Mouse (Mus musculus): ENCODE results near the gene Ltbp3. TPM values are rescaled to one million over a fixed set of nuclear protein-coding genes. Genes with fewer than 3 reads are reported as not detected.

Ltbp3 gene
- polyA plus RNA-seq, 1 experiment = not detected

- TF ChIP-seq POLR2A (IDR thresholded peaks at IDR 0.05; ENCODE audit: insufficient read depth, low read depth, low read length) (no peak), CTCF (IDR thresholded peaks at IDR 0.05; ENCODE audit: insufficient read depth, low read depth, low read length) (no peak)
- H3K4me1 ChIP-seq (ENCODE audit: control insufficient read depth, insufficient read depth, low read length) = peaks cover 12% of the 10 kb centered on the region
- peak overlapping the region; percentile 70 for H3K4me3 ChIP-seq (ENCODE audit: insufficient read depth, low read depth, low read length)
- H3K27ac ChIP-seq (ENCODE audit: insufficient read depth, low read depth, low read length) = peak overlapping the region; percentile 15
- WGBS = under 1% methylated on average over 7 of the region's 7 CpGs
These were observed 58.2 kb downstream of the Ltbp3 start for GRCm38 (mm10) chr19:5798700-5799479.

- WGBS = 0% methylated on average over 10 of the region's 10 CpGs
- H3K4me3 ChIP-seq (ENCODE audit: insufficient read depth, low read depth, low read length) = peak overlapping the region; percentile 90
- no peak for TF ChIP-seq CTCF (IDR thresholded peaks at IDR 0.05; ENCODE audit: insufficient read depth, low read depth, low read length)
These were observed 59.1 kb downstream of the Ltbp3 start for GRCm38 (mm10) chr19:5799566-5800349.

GRCm38 (mm10) chr19:5800350-5800631 lies 59.6 kb downstream of the Ltbp3 start:
- WGBS = 0% methylated on average over 2 of the region's 2 CpGs

More at GRCm38 (mm10) chr19:5799566-5800349, 59.1 kb downstream of the Ltbp3 start:
- Histone ChIP-seq H3K27ac (ENCODE audit: insufficient read depth, low read depth, low read length) (peak overlapping the region; percentile 94), H3K4me1 (ENCODE audit: control insufficient read depth, insufficient read depth, low read length) (peaks cover 15% of the 10 kb centered on the region)

GRCm38 (mm10) chr19:5800632-5801431 lies 60.1 kb downstream of the Ltbp3 start:
- WGBS = under 1% methylated on average over 19 of the region's 19 CpGs
- Histone ChIP-seq H3K4me3 (ENCODE audit: insufficient read depth, low read depth, low read length) (peak overlapping the region; percentile 90), H3K4me1 (ENCODE audit: control insufficient read depth, insufficient read depth, low read length) (peaks cover 20% of the 10 kb centered on the region), H3K27ac (ENCODE audit: insufficient read depth, low read depth, low read length) (peak overlapping the region; percentile 94)
- TF ChIP-seq CTCF (IDR thresholded peaks at IDR 0.05; ENCODE audit: insufficient read depth, low read depth, low read length) (no peak), POLR2A (IDR thresholded peaks at IDR 0.05; ENCODE audit: insufficient read depth, low read depth, low read length) (0 out of 2 replicates have a peak, but pooled peaks have one; percentile 37)

More at GRCm38 (mm10) chr19:5800350-5800631, 59.6 kb downstream of the Ltbp3 start:
- Histone ChIP-seq H3K27ac (ENCODE audit: insufficient read depth, low read depth, low read length) (peak overlapping the region; percentile 94), H3K4me3 (ENCODE audit: insufficient read depth, low read depth, low read length) (peak overlapping the region; percentile 90), H3K4me1 (ENCODE audit: control insufficient read depth, insufficient read depth, low read length) (peaks cover 15% of the 10 kb centered on the region)
- TF ChIP-seq CTCF (IDR thresholded peaks at IDR 0.05; ENCODE audit: insufficient read depth, low read depth, low read length) (no peak), POLR2A (IDR thresholded peaks at IDR 0.05; ENCODE audit: insufficient read depth, low read depth, low read length) (no peak)

- TF ChIP-seq CTCF (IDR thresholded peaks at IDR 0.05; ENCODE audit: insufficient read depth, low read depth, low read length) (no peak), POLR2A (IDR thresholded peaks at IDR 0.05; ENCODE audit: insufficient read depth, low read depth, low read length) (no peak)
- Histone ChIP-seq H3K4me3 (ENCODE audit: insufficient read depth, low read depth, low read length) (peak overlapping the region; percentile 90), H3K27ac (ENCODE audit: insufficient read depth, low read depth, low read length) (peak overlapping the region; percentile 94), H3K4me1 (ENCODE audit: control insufficient read depth, insufficient read depth, low read length) (peaks cover 26% of the 10 kb centered on the region)
- 0% methylated on average over 3 of the region's 3 CpGs for WGBS
These were observed 60.8 kb downstream of the Ltbp3 start for GRCm38 (mm10) chr19:5801432-5801964.

GRCm38 (mm10) chr19:5802011-5802786 lies 61.5 kb downstream of the Ltbp3 start:
- TF ChIP-seq CTCF (IDR thresholded peaks at IDR 0.05; ENCODE audit: insufficient read depth, low read depth, low read length) (no peak), POLR2A (IDR thresholded peaks at IDR 0.05; ENCODE audit: insufficient read depth, low read depth, low read length) (peak; percentile 100)
- under 1% methylated on average over 25 of the region's 25 CpGs for WGBS

GRCm38 (mm10) chr19:5802787-5803040 lies 62.0 kb downstream of the Ltbp3 start:
- TF ChIP-seq POLR2A (IDR thresholded peaks at IDR 0.05; ENCODE audit: insufficient read depth, low read depth, low read length) (no peak), CTCF (IDR thresholded peaks at IDR 0.05; ENCODE audit: insufficient read depth, low read depth, low read length) (no peak)

More at GRCm38 (mm10) chr19:5802011-5802786, 61.5 kb downstream of the Ltbp3 start:
- Histone ChIP-seq H3K27ac (ENCODE audit: insufficient read depth, low read depth, low read length) (peak overlapping the region; percentile 100), H3K4me3 (ENCODE audit: insufficient read depth, low read depth, low read length) (peak overlapping the region; percentile 65), H3K4me1 (ENCODE audit: control insufficient read depth, insufficient read depth, low read length) (peaks cover 32% of the 10 kb centered on the region)

More at GRCm38 (mm10) chr19:5802787-5803040, 62.0 kb downstream of the Ltbp3 start:
- under 1% methylated on average over 4 of the region's 4 CpGs for WGBS
- peak overlapping the region; percentile 78 for H3K4me3 ChIP-seq (ENCODE audit: insufficient read depth, low read depth, low read length)
- peaks cover 37% of the 10 kb centered on the region for H3K4me1 ChIP-seq (ENCODE audit: control insufficient read depth, insufficient read depth, low read length)
- peak overlapping the region; percentile 100 for H3K27ac ChIP-seq (ENCODE audit: insufficient read depth, low read depth, low read length)

All from olfactory bulb, adult 2 months (tissue).